Mouse (Mus musculus): ENCODE data around the gene Mnd1. TPM values are rescaled to one million over a fixed set of nuclear protein-coding genes. Genes with fewer than 3 reads are reported as not detected.
A peak's percentile ranks its signal among the peaks of the same experiment; 100 is the strongest.

Gene Mnd1
- polyA plus RNA-seq, 1 experiment from 2014 or later: 16.6 TPM

GRCm38 (mm10) chr3:84128871-84129870 lies 26.4 kb downstream of the Mnd1 start:
- DNase-seq (ENCODE audit: low spot score) (peak; percentile 74), ATAC-seq (ENCODE audit: insufficient number of reproducible peaks, low FRiP score, low TSS enrichment, low read depth) (peak; percentile 67; the same call in 1 of the 2 replicates)
- Histone ChIP-seq H3K9me3 (ENCODE audit: control insufficient read depth, low read length) (no peaks in the 10 kb centered on the region), H3K9ac (ENCODE audit: low read length) (no peak overlapping the region), H3K27ac (replicated peaks; ENCODE audit: low read depth, low read length) (peak overlapping the region; percentile 82), H3K27me3 (ENCODE audit: control insufficient read depth, insufficient read depth, low read length) (no peaks in the 10 kb centered on the region), H3K4me3 (ENCODE audit: low read depth, low read length) (no peak overlapping the region), H3K4me1 (ENCODE audit: control insufficient read depth, insufficient read depth, low read length) (peaks cover 26% of the 10 kb centered on the region), H3K4me2 (ENCODE audit: low read depth, severe bottlenecking) (peak overlapping the region; percentile 10; the same call in 1 of the 2 replicates), H3K36me3 (ENCODE audit: control insufficient read depth, insufficient read depth, low read length) (no peaks in the 10 kb centered on the region)
- WGBS: 22% methylated on average over 11 of the region's 11 CpGs

DNA sequence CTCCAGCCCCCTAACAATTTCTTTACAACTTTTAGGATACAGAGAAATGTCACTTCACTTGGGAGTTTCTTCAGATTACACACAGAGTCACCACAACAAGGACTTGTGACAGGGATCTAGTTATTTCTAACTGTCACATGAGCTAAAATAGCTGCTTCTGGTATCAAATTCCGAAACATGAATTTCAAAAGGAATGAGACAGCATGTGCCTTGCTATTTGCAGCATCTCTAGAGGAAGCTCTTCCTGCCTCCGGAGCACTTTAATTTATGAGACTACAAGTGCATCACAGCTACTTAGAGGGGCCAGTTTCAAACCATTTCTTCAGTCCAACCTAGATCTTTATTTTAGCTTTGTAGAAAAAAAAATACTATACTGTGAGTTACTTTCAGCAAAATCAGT lies 28.2 kb downstream of the Mnd1 start:
- no peak overlapping the region for H3K4me3 ChIP-seq (ENCODE audit: low read depth, low read length)
- no peaks in the 10 kb centered on the region for H3K9me3 ChIP-seq (ENCODE audit: control insufficient read depth, low read length)
- no peaks in the 10 kb centered on the region for H3K36me3 ChIP-seq (ENCODE audit: control insufficient read depth, insufficient read depth, low read length)
- H3K4me2 ChIP-seq (ENCODE audit: low read depth, severe bottlenecking): no peak overlapping the region
- H3K4me1 ChIP-seq (ENCODE audit: control insufficient read depth, insufficient read depth, low read length): peaks cover 18% of the 10 kb centered on the region
- H3K9ac ChIP-seq (ENCODE audit: low read length): no peak overlapping the region
- H3K27ac ChIP-seq (replicated peaks; ENCODE audit: low read depth, low read length): no peak overlapping the region
- WGBS: 70% methylated on average over 2 of the region's 2 CpGs
- DNase-seq (ENCODE audit: low spot score) (no peak), ATAC-seq (ENCODE audit: insufficient number of reproducible peaks, low FRiP score, low TSS enrichment, low read depth) (no peak)
- H3K27me3 ChIP-seq (ENCODE audit: control insufficient read depth, insufficient read depth, low read length): no peaks in the 10 kb centered on the region

DNA sequence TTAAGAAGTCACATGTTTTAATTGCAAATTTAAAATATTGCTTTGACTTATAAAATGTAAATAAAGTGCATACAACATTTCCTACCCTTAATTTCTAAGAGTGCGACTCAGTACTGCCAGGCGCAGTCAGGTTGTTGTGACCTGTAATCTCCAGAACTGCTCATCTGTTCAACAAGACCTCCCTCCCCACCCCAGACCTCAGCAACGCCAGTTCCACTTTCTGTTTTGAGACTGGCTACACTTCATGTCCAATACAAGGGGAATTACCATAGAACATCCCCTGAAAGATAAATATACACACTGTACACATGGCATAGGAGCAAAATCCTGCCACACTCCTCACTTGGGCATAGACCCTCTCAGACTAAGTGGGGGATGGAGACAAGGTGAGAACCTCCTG lies 28.9 kb downstream of the Mnd1 start:
- peaks cover 17% of the 10 kb centered on the region for H3K4me1 ChIP-seq (ENCODE audit: control insufficient read depth, insufficient read depth, low read length)
- no peaks in the 10 kb centered on the region for H3K27me3 ChIP-seq (ENCODE audit: control insufficient read depth, insufficient read depth, low read length)
- no peak overlapping the region for H3K9ac ChIP-seq (ENCODE audit: low read length)
- 87% methylated on average over 3 of the region's 3 CpGs for WGBS
- H3K27ac ChIP-seq (replicated peaks; ENCODE audit: low read depth, low read length): no peak overlapping the region
- ATAC-seq (ENCODE audit: insufficient number of reproducible peaks, low FRiP score, low TSS enrichment, low read depth): no peak
- H3K9me3 ChIP-seq (ENCODE audit: control insufficient read depth, low read length): no peaks in the 10 kb centered on the region
- H3K4me3 ChIP-seq (ENCODE audit: low read depth, low read length): no peak overlapping the region
- H3K4me2 ChIP-seq (ENCODE audit: low read depth, severe bottlenecking): no peak overlapping the region
- no peak for DNase-seq (ENCODE audit: low spot score)
- H3K36me3 ChIP-seq (ENCODE audit: control insufficient read depth, insufficient read depth, low read length): no peaks in the 10 kb centered on the region

DNA sequence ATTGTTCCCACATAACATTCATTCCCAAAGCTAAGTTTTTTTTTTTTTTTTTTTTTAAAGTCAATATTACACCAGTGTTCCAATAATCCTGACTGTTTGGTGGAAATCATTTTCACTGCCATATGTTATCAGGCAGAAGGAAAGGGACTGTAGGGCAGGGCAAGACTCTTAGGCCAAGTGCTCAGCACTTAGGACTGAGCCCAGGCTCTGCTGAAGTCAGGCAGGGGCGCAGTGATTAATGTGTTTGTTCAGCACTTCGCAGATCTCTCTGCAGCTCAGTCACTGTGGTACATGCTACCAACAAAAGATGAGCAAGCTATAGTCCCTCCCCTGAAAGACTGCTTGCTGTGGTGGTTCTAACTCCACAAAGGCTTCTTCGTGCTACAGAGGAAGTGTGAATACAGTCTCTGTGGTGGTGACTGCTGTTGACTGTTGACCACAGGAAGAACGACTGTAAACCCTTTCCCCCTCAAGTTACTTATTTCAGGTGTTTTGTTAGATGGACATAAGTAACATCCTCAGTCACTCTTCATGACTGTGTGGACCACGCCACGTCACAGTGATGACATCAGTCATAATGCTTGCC lies 29.8 kb downstream of the Mnd1 start:
- 77% methylated on average over 6 of the region's 6 CpGs for WGBS
- no peak for DNase-seq (ENCODE audit: low spot score)
- Histone ChIP-seq H3K27me3 (ENCODE audit: control insufficient read depth, insufficient read depth, low read length) (no peaks in the 10 kb centered on the region), H3K4me1 (ENCODE audit: control insufficient read depth, insufficient read depth, low read length) (peaks cover 13% of the 10 kb centered on the region), H3K36me3 (ENCODE audit: control insufficient read depth, insufficient read depth, low read length) (no peaks in the 10 kb centered on the region), H3K9ac (ENCODE audit: low read length) (no peak overlapping the region), H3K9me3 (ENCODE audit: control insufficient read depth, low read length) (no peaks in the 10 kb centered on the region), H3K4me3 (ENCODE audit: low read depth, low read length) (no peak overlapping the region), H3K27ac (replicated peaks; ENCODE audit: low read depth, low read length) (no peak overlapping the region), H3K4me2 (ENCODE audit: low read depth, severe bottlenecking) (no peak overlapping the region)
- ATAC-seq (ENCODE audit: insufficient number of reproducible peaks, low FRiP score, low TSS enrichment, low read depth): no peak

DNA sequence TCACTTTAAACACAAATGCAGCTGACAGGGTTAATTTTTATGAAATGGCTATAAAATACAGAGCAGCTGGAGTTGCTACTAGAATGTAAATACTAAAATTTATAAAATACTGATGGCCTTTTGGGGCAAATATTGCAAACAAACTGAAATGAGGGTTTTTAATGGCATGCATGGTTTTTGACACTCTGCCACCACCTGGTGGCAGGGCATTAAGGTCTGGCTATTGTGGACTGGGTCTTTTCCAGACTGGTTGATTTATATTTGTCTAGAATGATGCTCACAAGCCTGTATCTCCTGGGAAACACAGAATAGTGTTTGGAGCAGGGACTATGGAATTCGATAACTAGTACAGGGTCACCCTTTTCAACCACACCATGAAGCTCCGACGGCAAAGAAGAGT lies 32.1 kb downstream of the Mnd1 start:
- no peak overlapping the region for H3K27ac ChIP-seq (replicated peaks; ENCODE audit: low read depth, low read length)
- H3K4me1 ChIP-seq (ENCODE audit: control insufficient read depth, insufficient read depth, low read length): peaks cover 4% of the 10 kb centered on the region; the same call in 1 of the 2 replicates
- H3K9ac ChIP-seq (ENCODE audit: low read length): no peak overlapping the region
- H3K27me3 ChIP-seq (ENCODE audit: control insufficient read depth, insufficient read depth, low read length): no peaks in the 10 kb centered on the region
- no peak overlapping the region for H3K4me3 ChIP-seq (ENCODE audit: low read depth, low read length)
- H3K36me3 ChIP-seq (ENCODE audit: control insufficient read depth, insufficient read depth, low read length): no peaks in the 10 kb centered on the region
- no peak overlapping the region for H3K4me2 ChIP-seq (ENCODE audit: low read depth, severe bottlenecking)
- ATAC-seq (ENCODE audit: insufficient number of reproducible peaks, low FRiP score, low TSS enrichment, low read depth): no peak
- no peaks in the 10 kb centered on the region for H3K9me3 ChIP-seq (ENCODE audit: control insufficient read depth, low read length)
- WGBS: 83% methylated on average over 3 of the region's 3 CpGs
- DNase-seq (ENCODE audit: low spot score): peak; percentile 28

- Histone ChIP-seq H3K9me3 (ENCODE audit: control insufficient read depth, low read length) (no peaks in the 10 kb centered on the region), H3K4me3 (ENCODE audit: low read depth, low read length) (no peak overlapping the region), H3K4me2 (ENCODE audit: low read depth, severe bottlenecking) (no peak overlapping the region), H3K27ac (replicated peaks; ENCODE audit: low read depth, low read length) (no peak overlapping the region), H3K27me3 (ENCODE audit: control insufficient read depth, insufficient read depth, low read length) (no peaks in the 10 kb centered on the region), H3K4me1 (ENCODE audit: control insufficient read depth, insufficient read depth, low read length) (no peaks in the 10 kb centered on the region), H3K9ac (ENCODE audit: low read length) (no peak overlapping the region), H3K36me3 (ENCODE audit: control insufficient read depth, insufficient read depth, low read length) (no peaks in the 10 kb centered on the region)
- DNase-seq (ENCODE audit: low spot score): no peak
- no peak for ATAC-seq (ENCODE audit: insufficient number of reproducible peaks, low FRiP score, low TSS enrichment, low read depth)
- WGBS: 82% methylated on average over 7 of the region's 7 CpGs
Measured at GRCm38 (mm10) chr3:84118718-84119117, 36.9 kb downstream of the Mnd1 start.

DNA sequence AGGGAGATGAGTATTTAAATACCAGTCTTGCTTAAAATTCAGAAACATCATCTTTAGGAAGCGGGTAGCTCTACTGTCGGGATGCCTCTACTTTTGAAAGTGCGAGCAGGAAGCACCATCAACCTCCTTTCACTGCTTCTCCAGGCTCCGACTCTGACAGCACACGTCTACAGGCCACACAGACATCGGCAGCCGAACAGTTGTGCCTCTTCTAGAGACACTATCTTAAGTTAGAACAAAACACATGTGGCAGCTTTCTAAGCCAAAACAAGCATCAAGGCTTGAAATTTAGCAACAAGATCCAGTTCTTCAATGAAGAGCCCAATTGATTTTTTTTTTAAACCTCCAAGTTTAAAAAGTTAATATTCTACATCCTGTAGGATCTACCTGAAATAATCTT lies 37.4 kb downstream of the Mnd1 start:
- Histone ChIP-seq H3K27ac (replicated peaks; ENCODE audit: low read depth, low read length) (no peak overlapping the region), H3K9ac (ENCODE audit: low read length) (no peak overlapping the region), H3K27me3 (ENCODE audit: control insufficient read depth, insufficient read depth, low read length) (no peaks in the 10 kb centered on the region), H3K4me3 (ENCODE audit: low read depth, low read length) (no peak overlapping the region), H3K9me3 (ENCODE audit: control insufficient read depth, low read length) (no peaks in the 10 kb centered on the region; the same call in 1 of the 2 replicates), H3K4me1 (ENCODE audit: control insufficient read depth, insufficient read depth, low read length) (no peaks in the 10 kb centered on the region), H3K4me2 (ENCODE audit: low read depth, severe bottlenecking) (no peak overlapping the region), H3K36me3 (ENCODE audit: control insufficient read depth, insufficient read depth, low read length) (no peaks in the 10 kb centered on the region)
- ATAC-seq (ENCODE audit: insufficient number of reproducible peaks, low FRiP score, low TSS enrichment, low read depth) (no peak), DNase-seq (ENCODE audit: low spot score) (no peak)
- WGBS: 77% methylated on average over 7 of the region's 7 CpGs

- Histone ChIP-seq H3K9ac (ENCODE audit: low read length) (no peak overlapping the region), H3K4me1 (ENCODE audit: control insufficient read depth, insufficient read depth, low read length) (no peaks in the 10 kb centered on the region), H3K27ac (replicated peaks; ENCODE audit: low read depth, low read length) (no peak overlapping the region), H3K9me3 (ENCODE audit: control insufficient read depth, low read length) (no peaks in the 10 kb centered on the region; the same call in 1 of the 2 replicates), H3K27me3 (ENCODE audit: control insufficient read depth, insufficient read depth, low read length) (no peaks in the 10 kb centered on the region), H3K36me3 (ENCODE audit: control insufficient read depth, insufficient read depth, low read length) (no peaks in the 10 kb centered on the region), H3K4me3 (ENCODE audit: low read depth, low read length) (no peak overlapping the region), H3K4me2 (ENCODE audit: low read depth, severe bottlenecking) (no peak overlapping the region)
- ATAC-seq (ENCODE audit: insufficient number of reproducible peaks, low FRiP score, low TSS enrichment, low read depth) (no peak), DNase-seq (ENCODE audit: low spot score) (no peak)
- 93% methylated on average over 2 of the region's 2 CpGs for WGBS
Measured at GRCm38 (mm10) chr3:84108614-84109013, 47.0 kb downstream of the Mnd1 start.
